Mouse (Mus musculus) liver, postnatal 0 days (tissue): ENCODE measurements at regions not wholly inside any gene's neighbourhood (a gene's known extent, or its start where the extent isn't known, plus 50 kb on each side); places are given as distances from the start of the nearest gene placed in this dataset.

Source experiments
- CTCF ChIP-seq: sonication (generic); IDR thresholded peaks from 2 replicates; pipeline ENCODE4 v1.5.1; 2016; ENCODE audit warnings: antibody characterized with exemption, low read depth
- EP300 ChIP-seq: IDR thresholded peaks from 2 replicates; pipeline ENCODE4 v1.6.1; 2016; ENCODE audit warnings: antibody characterized with exemption, low read depth, mild to moderate bottlenecking

- TF ChIP-seq CTCF (no peak), EP300 (no peak)
These were observed 81.4 kb upstream of the Zpld1 start for GRCm38 (mm10) chr16:55379189-55379588.
